Mouse (Mus musculus) ES-Bruce4 (cell line): ENCODE results near the gene Notch2. TPM values are rescaled to one million over a fixed set of nuclear protein-coding genes. Genes with fewer than 3 reads are reported as not detected.

Experiments
- H3K27ac ChIP-seq: 2 replicates; pipeline ENCODE4 v1.5.1; 2012; ENCODE audit warnings: low read length, inconsistent platforms; ENCODE audit not compliant: insufficient read depth
- H3K27me3 ChIP-seq: 2 replicates; pipeline ENCODE4 v1.6.1; 2012; ENCODE audit warnings: mild to moderate bottlenecking, low read length, inconsistent platforms; ENCODE audit not compliant: control insufficient read depth, poor library complexity, insufficient read depth, severe bottlenecking
- H3K36me3 ChIP-seq: 2 replicates; pipeline ENCODE4 v1.6.1; 2012; ENCODE audit warnings: inconsistent platforms, mild to moderate bottlenecking, low read length, moderate library complexity; ENCODE audit not compliant: control insufficient read depth, poor library complexity, insufficient read depth, severe bottlenecking
- H3K4me1 ChIP-seq: one replicate; pipeline ENCODE4 v1.8.1; 2011; ENCODE audit warnings: low read length; ENCODE audit not compliant: control insufficient read depth, insufficient read depth
- H3K4me3 ChIP-seq: 2 replicates; pipeline ENCODE4 v1.5.1; 2011; ENCODE audit warnings: low read depth, mild to moderate bottlenecking, low read length
- H3K9ac ChIP-seq: 2 replicates; pipeline ENCODE4 v1.6.1; 2012; ENCODE audit warnings: low read depth, mild to moderate bottlenecking, inconsistent platforms; ENCODE audit not compliant: poor library complexity, severe bottlenecking
- H3K9me3 ChIP-seq: replicated peaks from 2 replicates; pipeline ENCODE4 v1.6.1; 2012; ENCODE audit warnings: mild to moderate bottlenecking, low read length, inconsistent platforms; ENCODE audit not compliant: control insufficient read depth, poor library complexity, insufficient read depth, severe bottlenecking
- CTCF ChIP-seq: IDR thresholded peaks from one replicate; pipeline ENCODE4 v1.8.1; 2011; ENCODE audit warnings: low read depth, low read length
- EP300 ChIP-seq: IDR thresholded peaks from 2 replicates; pipeline ENCODE4 v1.6.1; 2011; ENCODE audit warnings: low read depth, low read length; ENCODE audit not compliant: insufficient read depth
- POLR2A ChIP-seq: IDR thresholded peaks from one replicate; pipeline ENCODE4 v1.8.1; 2011; ENCODE audit warnings: low read length; ENCODE audit not compliant: insufficient read depth
- polyA plus RNA-seq: library from polyadenylated mRNA; stranded (reverse); fragments of >200 nt; gene quantifications from 2 replicates; pipeline ENCODE4 v1.2.4, GENCODE M21; 2011; ENCODE audit warnings: low read depth; ENCODE audit not compliant: missing spikeins, insufficient read depth, insufficient read length

The Notch2 gene
- polyA plus RNA-seq, 1 experiment: 23.2 TPM

- Histone ChIP-seq H3K9ac (no peak overlapping the region), H3K4me1 (peaks cover 2% of the 10 kb centered on the region), H3K9me3 (no peaks in the 10 kb centered on the region), H3K27ac (no peak overlapping the region), H3K36me3 (no peaks in the 10 kb centered on the region), H3K27me3 (no peaks in the 10 kb centered on the region), H3K4me3 (no peak overlapping the region)
- TF ChIP-seq CTCF: no peak
- TF ChIP-seq POLR2A: no peak
- no peak for TF ChIP-seq EP300
These were observed 32.5 kb upstream of the Notch2 start for GRCm38 (mm10) chr3:97980683-97981327.

GRCm38 (mm10) chr3:97981376-97981906 is 31.9 kb upstream of the Notch2 start:
- H3K9me3 ChIP-seq: no peaks in the 10 kb centered on the region
- H3K4me1 ChIP-seq: peaks cover 2% of the 10 kb centered on the region
- H3K27me3 ChIP-seq: no peaks in the 10 kb centered on the region
- TF ChIP-seq CTCF (no peak), EP300 (no peak), POLR2A (no peak)
- no peak overlapping the region for H3K9ac ChIP-seq
- no peak overlapping the region for H3K4me3 ChIP-seq
- H3K27ac ChIP-seq: no peak overlapping the region
- H3K36me3 ChIP-seq: no peaks in the 10 kb centered on the region

GRCm38 (mm10) chr3:97984870-97985506 is 28.3 kb upstream of the Notch2 start:
- no peaks in the 10 kb centered on the region for H3K27me3 ChIP-seq
- no peaks in the 10 kb centered on the region for H3K4me1 ChIP-seq
- no peaks in the 10 kb centered on the region for H3K36me3 ChIP-seq
- H3K4me3 ChIP-seq: no peak overlapping the region
- TF ChIP-seq POLR2A: no peak
- no peak for TF ChIP-seq EP300
- no peak for TF ChIP-seq CTCF
- no peak overlapping the region for H3K27ac ChIP-seq
- no peak overlapping the region for H3K9ac ChIP-seq
- no peaks in the 10 kb centered on the region for H3K9me3 ChIP-seq

- no peaks in the 10 kb centered on the region for H3K36me3 ChIP-seq
- TF ChIP-seq POLR2A (no peak), EP300 (no peak), CTCF (no peak)
- H3K27ac ChIP-seq: no peak overlapping the region
- H3K9ac ChIP-seq: no peak overlapping the region
- no peaks in the 10 kb centered on the region for H3K4me1 ChIP-seq
- H3K4me3 ChIP-seq: no peak overlapping the region
- H3K9me3 ChIP-seq: no peaks in the 10 kb centered on the region
- H3K27me3 ChIP-seq: no peaks in the 10 kb centered on the region
These were observed 27.6 kb upstream of the Notch2 start for GRCm38 (mm10) chr3:97985691-97986090.

GRCm38 (mm10) chr3:97987153-97987552 is 26.2 kb upstream of the Notch2 start:
- H3K27ac ChIP-seq: no peak overlapping the region
- no peak for TF ChIP-seq EP300
- no peak for TF ChIP-seq CTCF
- no peak for TF ChIP-seq POLR2A

GRCm38 (mm10) chr3:97988756-97989155 is 24.6 kb upstream of the Notch2 start:
- Histone ChIP-seq H3K9me3 (no peaks in the 10 kb centered on the region), H3K4me3 (no peak overlapping the region), H3K9ac (no peak overlapping the region), H3K36me3 (no peaks in the 10 kb centered on the region), H3K27ac (no peak overlapping the region), H3K4me1 (no peaks in the 10 kb centered on the region), H3K27me3 (no peaks in the 10 kb centered on the region)
- TF ChIP-seq EP300 (no peak), CTCF (no peak), POLR2A (no peak)

More at GRCm38 (mm10) chr3:97987153-97987552, 26.2 kb upstream of the Notch2 start:
- Histone ChIP-seq H3K27me3 (no peaks in the 10 kb centered on the region), H3K4me1 (no peaks in the 10 kb centered on the region), H3K36me3 (no peaks in the 10 kb centered on the region), H3K9ac (no peak overlapping the region), H3K9me3 (no peaks in the 10 kb centered on the region), H3K4me3 (no peak overlapping the region)
